Mouse (Mus musculus) embryonic fibroblast, embryonic 13.5 days (primary cell): ENCODE measurements around the gene Eif1.

ENCODE experiments used
- CTCF ChIP-seq: IDR thresholded peaks from 2 replicates; pipeline ENCODE4 v1.5.1; 2011; ENCODE audit warnings: mild to moderate bottlenecking, control low read depth, low read length, moderate library complexity, borderline replicate concordance; ENCODE audit not compliant: insufficient read depth
- POLR2A ChIP-seq: IDR thresholded peaks from 2 replicates; pipeline ENCODE4 v1.6.1; 2011; ENCODE audit warnings: low read depth, mild to moderate bottlenecking, control low read depth, low read length, moderate library complexity

GRCm38 (mm10) chr11:100369822-100370221 is 50.1 kb downstream of the Eif1 start:
- TF ChIP-seq CTCF (no peak), POLR2A (no peak)
